Mouse (Mus musculus): ENCODE data around the gene Gnai3. TPM values are rescaled to one million over a fixed set of nuclear protein-coding genes. Genes with fewer than 3 reads are reported as not detected.

Gene Gnai3
- polyA plus RNA-seq, 1 experiment from 2014 or later: 171 TPM

GRCm38 (mm10) chr3:108147386-108148235 is 1.7 kb upstream of the Gnai3 start:
- H3K36me3 ChIP-seq (ENCODE audit: control insufficient read depth, insufficient read depth, low read length): peaks cover 4% of the 10 kb centered on the region; the same call in 1 of the 2 replicates
- no peaks in the 10 kb centered on the region for H3K27me3 ChIP-seq (replicated peaks; ENCODE audit: control insufficient read depth, insufficient read depth, low read length)
- no peak overlapping the region for H3K9ac ChIP-seq (ENCODE audit: low read length)
- peak; percentile 93 for DNase-seq (ENCODE audit: low spot score)
- H3K4me1 ChIP-seq (replicated peaks; ENCODE audit: control insufficient read depth, insufficient read depth, low read length): peaks cover 20% of the 10 kb centered on the region
- no peak overlapping the region for H3K4me3 ChIP-seq (ENCODE audit: low read depth, low read length)
- WGBS: 69% methylated on average over 11 of the region's 11 CpGs
- H3K9me3 ChIP-seq (ENCODE audit: control insufficient read depth, low read length): no peaks in the 10 kb centered on the region
- H3K4me2 ChIP-seq (ENCODE audit: low read length): peak overlapping the region; percentile 20
- H3K27ac ChIP-seq (ENCODE audit: low read depth): no peak overlapping the region
- peak; percentile 54; the same call in 1 of the 2 replicates for ATAC-seq (replicated peaks; ENCODE audit: low FRiP score, low TSS enrichment, low read depth)

- Histone ChIP-seq H3K27me3 (replicated peaks; ENCODE audit: control insufficient read depth, insufficient read depth, low read length) (no peaks in the 10 kb centered on the region), H3K27ac (ENCODE audit: low read depth) (no peak overlapping the region), H3K36me3 (ENCODE audit: control insufficient read depth, insufficient read depth, low read length) (peaks cover 4% of the 10 kb centered on the region; the same call in 1 of the 2 replicates), H3K4me3 (ENCODE audit: low read depth, low read length) (peak overlapping the region; percentile 93), H3K4me2 (ENCODE audit: low read length) (peak overlapping the region; percentile 89), H3K4me1 (replicated peaks; ENCODE audit: control insufficient read depth, insufficient read depth, low read length) (peaks cover 20% of the 10 kb centered on the region), H3K9me3 (ENCODE audit: control insufficient read depth, low read length) (no peaks in the 10 kb centered on the region), H3K9ac (ENCODE audit: low read length) (peak overlapping the region; percentile 80)
- 54% methylated on average over 5 of the region's 5 CpGs for WGBS
- DNase-seq (ENCODE audit: low spot score) (peak; percentile 48), ATAC-seq (replicated peaks; ENCODE audit: low FRiP score, low TSS enrichment, low read depth) (no peak)
Measured at GRCm38 (mm10) chr3:108146671-108147070, 725 bp upstream of the Gnai3 start.

- H3K9me3 ChIP-seq (ENCODE audit: control insufficient read depth, low read length): no peaks in the 10 kb centered on the region
- H3K27me3 ChIP-seq (replicated peaks; ENCODE audit: control insufficient read depth, insufficient read depth, low read length): no peaks in the 10 kb centered on the region
- no peak overlapping the region for H3K4me3 ChIP-seq (ENCODE audit: low read depth, low read length)
- H3K4me1 ChIP-seq (replicated peaks; ENCODE audit: control insufficient read depth, insufficient read depth, low read length): peaks cover 9% of the 10 kb centered on the region
- H3K4me2 ChIP-seq (ENCODE audit: low read length): no peak overlapping the region
- DNase-seq (ENCODE audit: low spot score): peak; percentile 36
- 81% methylated on average over 4 of the region's 4 CpGs for WGBS
- no peak for ATAC-seq (replicated peaks; ENCODE audit: low FRiP score, low TSS enrichment, low read depth)
- H3K27ac ChIP-seq (ENCODE audit: low read depth): no peak overlapping the region
- no peak overlapping the region for H3K9ac ChIP-seq (ENCODE audit: low read length)
- H3K36me3 ChIP-seq (ENCODE audit: control insufficient read depth, insufficient read depth, low read length): peaks cover 13% of the 10 kb centered on the region; the same call in 1 of the 2 replicates
Measured at GRCm38 (mm10) chr3:108140786-108141185, 5.2 kb downstream of the Gnai3 start.

GRCm38 (mm10) chr3:108139113-108139512 is 6.8 kb downstream of the Gnai3 start:
- peaks cover 13% of the 10 kb centered on the region; the same call in 1 of the 2 replicates for H3K36me3 ChIP-seq (ENCODE audit: control insufficient read depth, insufficient read depth, low read length)
- no peak for ATAC-seq (replicated peaks; ENCODE audit: low FRiP score, low TSS enrichment, low read depth)
- H3K27ac ChIP-seq (ENCODE audit: low read depth): no peak overlapping the region
- WGBS: 73% methylated on average over 1 of the region's 1 CpGs
- H3K4me3 ChIP-seq (ENCODE audit: low read depth, low read length): no peak overlapping the region
- no peak overlapping the region for H3K9ac ChIP-seq (ENCODE audit: low read length)
- H3K9me3 ChIP-seq (ENCODE audit: control insufficient read depth, low read length): no peaks in the 10 kb centered on the region
- no peak overlapping the region for H3K4me2 ChIP-seq (ENCODE audit: low read length)
- H3K4me1 ChIP-seq (replicated peaks; ENCODE audit: control insufficient read depth, insufficient read depth, low read length): no peaks in the 10 kb centered on the region; the same call in 1 of the 2 replicates
- no peak for DNase-seq (ENCODE audit: low spot score)
- H3K27me3 ChIP-seq (replicated peaks; ENCODE audit: control insufficient read depth, insufficient read depth, low read length): no peaks in the 10 kb centered on the region

- 0 out of 2 replicates have a peak, but pooled peaks cover 2% of the 10 kb centered on the region for H3K36me3 ChIP-seq (ENCODE audit: control insufficient read depth, insufficient read depth, low read length)
- no peaks in the 10 kb centered on the region for H3K27me3 ChIP-seq (replicated peaks; ENCODE audit: control insufficient read depth, insufficient read depth, low read length)
- WGBS: 86% methylated on average over 11 of the region's 11 CpGs
- no peak overlapping the region for H3K4me2 ChIP-seq (ENCODE audit: low read length)
- H3K9ac ChIP-seq (ENCODE audit: low read length): no peak overlapping the region
- H3K27ac ChIP-seq (ENCODE audit: low read depth): no peak overlapping the region
- no peaks in the 10 kb centered on the region; the same call in 1 of the 2 replicates for H3K4me1 ChIP-seq (replicated peaks; ENCODE audit: control insufficient read depth, insufficient read depth, low read length)
- ATAC-seq (replicated peaks; ENCODE audit: low FRiP score, low TSS enrichment, low read depth): no peak
- H3K4me3 ChIP-seq (ENCODE audit: low read depth, low read length): no peak overlapping the region
- DNase-seq (ENCODE audit: low spot score): peak; percentile 50
- no peaks in the 10 kb centered on the region for H3K9me3 ChIP-seq (ENCODE audit: control insufficient read depth, low read length)
Measured at GRCm38 (mm10) chr3:108134701-108135100, 11.2 kb downstream of the Gnai3 start.

GRCm38 (mm10) chr3:108132484-108132883 is 13.5 kb downstream of the Gnai3 start:
- WGBS: 89% methylated on average over 1 of the region's 1 CpGs
- Histone ChIP-seq H3K27me3 (replicated peaks; ENCODE audit: control insufficient read depth, insufficient read depth, low read length) (no peaks in the 10 kb centered on the region), H3K36me3 (ENCODE audit: control insufficient read depth, insufficient read depth, low read length) (no peaks in the 10 kb centered on the region), H3K9ac (ENCODE audit: low read length) (no peak overlapping the region), H3K27ac (ENCODE audit: low read depth) (no peak overlapping the region), H3K4me3 (ENCODE audit: low read depth, low read length) (no peak overlapping the region), H3K4me1 (replicated peaks; ENCODE audit: control insufficient read depth, insufficient read depth, low read length) (peaks cover 6% of the 10 kb centered on the region; the same call in 1 of the 2 replicates), H3K9me3 (ENCODE audit: control insufficient read depth, low read length) (no peaks in the 10 kb centered on the region), H3K4me2 (ENCODE audit: low read length) (no peak overlapping the region)
- DNase-seq (ENCODE audit: low spot score) (peak; percentile 41), ATAC-seq (replicated peaks; ENCODE audit: low FRiP score, low TSS enrichment, low read depth) (no peak)

- Histone ChIP-seq H3K4me3 (ENCODE audit: low read depth, low read length) (no peak overlapping the region), H3K4me2 (ENCODE audit: low read length) (no peak overlapping the region), H3K9ac (ENCODE audit: low read length) (no peak overlapping the region), H3K27ac (ENCODE audit: low read depth) (0 out of 2 replicates have a peak overlapping the region, but pooled peaks have one; percentile 18), H3K36me3 (ENCODE audit: control insufficient read depth, insufficient read depth, low read length) (no peaks in the 10 kb centered on the region), H3K9me3 (ENCODE audit: control insufficient read depth, low read length) (no peaks in the 10 kb centered on the region), H3K4me1 (replicated peaks; ENCODE audit: control insufficient read depth, insufficient read depth, low read length) (peaks cover 6% of the 10 kb centered on the region; the same call in 1 of the 2 replicates), H3K27me3 (replicated peaks; ENCODE audit: control insufficient read depth, insufficient read depth, low read length) (no peaks in the 10 kb centered on the region)
- ATAC-seq (replicated peaks; ENCODE audit: low FRiP score, low TSS enrichment, low read depth): no peak
- 86% methylated on average over 1 of the region's 1 CpGs for WGBS
- peak; percentile 47 for DNase-seq (ENCODE audit: low spot score)
Measured at GRCm38 (mm10) chr3:108131821-108132220, 14.1 kb downstream of the Gnai3 start.

GRCm38 (mm10) chr3:108131216-108131615 is 14.7 kb downstream of the Gnai3 start:
- Histone ChIP-seq H3K9me3 (ENCODE audit: control insufficient read depth, low read length) (no peaks in the 10 kb centered on the region), H3K9ac (ENCODE audit: low read length) (no peak overlapping the region), H3K27ac (ENCODE audit: low read depth) (0 out of 2 replicates have a peak overlapping the region, but pooled peaks have one; percentile 18), H3K27me3 (replicated peaks; ENCODE audit: control insufficient read depth, insufficient read depth, low read length) (no peaks in the 10 kb centered on the region), H3K36me3 (ENCODE audit: control insufficient read depth, insufficient read depth, low read length) (no peaks in the 10 kb centered on the region), H3K4me3 (ENCODE audit: low read depth, low read length) (no peak overlapping the region), H3K4me1 (replicated peaks; ENCODE audit: control insufficient read depth, insufficient read depth, low read length) (peaks cover 6% of the 10 kb centered on the region; the same call in 1 of the 2 replicates), H3K4me2 (ENCODE audit: low read length) (no peak overlapping the region)
- 79% methylated on average over 5 of the region's 5 CpGs for WGBS
- ATAC-seq (replicated peaks; ENCODE audit: low FRiP score, low TSS enrichment, low read depth) (0 out of 2 replicates have a peak, but pooled peaks have one; percentile 41), DNase-seq (ENCODE audit: low spot score) (peak; percentile 52)

Measured in intestine, embryonic 14.5 days (tissue).